Mouse (Mus musculus) thymus, postnatal 14 days (tissue): ENCODE measurements around the gene Ndufaf2.

ENCODE experiments used
- DNase-seq: peaks from one replicate; pipeline ENCODE4 v3.0.0; 2021

Ndufaf2 gene

GRCm38 (mm10) chr13:108158465-108159240 is at the start of gene Ndufaf2, which contains the start of gene Ercc8:
Gene Ndufaf2, minus strand, starts transcription at chr13:108158623.
Gene Ercc8, plus strand, starts transcription at chr13:108158731.
- peak; percentile 97 for DNase-seq

- DNase-seq = no peak
These were observed 49.7 kb upstream of the Ndufaf2 start for GRCm38 (mm10) chr13:108208090-108208489.

- no peak for DNase-seq
These were observed 49.0 kb upstream of the Ndufaf2 start for GRCm38 (mm10) chr13:108207447-108207846.

GRCm38 (mm10) chr13:108204857-108205256 is 46.4 kb upstream of the Ndufaf2 start:
- no peak for DNase-seq

- no peak for DNase-seq
These were observed 37.1 kb upstream of the Ndufaf2 start for GRCm38 (mm10) chr13:108195474-108195873.

- DNase-seq = peak; percentile 59
These were observed 32.8 kb upstream of the Ndufaf2 start for GRCm38 (mm10) chr13:108191074-108191720.

- no peak for DNase-seq
These were observed 29.6 kb upstream of the Ndufaf2 start for GRCm38 (mm10) chr13:108187994-108188393.

GRCm38 (mm10) chr13:108185530-108185929 is 27.1 kb upstream of the Ndufaf2 start:
- no peak for DNase-seq

- no peak for DNase-seq
These were observed 26.4 kb upstream of the Ndufaf2 start for GRCm38 (mm10) chr13:108184743-108185255.

- no peak for DNase-seq
These were observed 22.4 kb upstream of the Ndufaf2 start for GRCm38 (mm10) chr13:108180821-108181220.

- DNase-seq = no peak
These were observed 21.2 kb upstream of the Ndufaf2 start for GRCm38 (mm10) chr13:108179618-108180017.

- DNase-seq = no peak
These were observed 12.1 kb upstream of the Ndufaf2 start for GRCm38 (mm10) chr13:108170511-108170910.

- DNase-seq = peak; percentile 8
These were observed 11.6 kb upstream of the Ndufaf2 start for GRCm38 (mm10) chr13:108170002-108170401.

GRCm38 (mm10) chr13:108164621-108165020 is 6.2 kb upstream of the Ndufaf2 start:
- DNase-seq = no peak

- DNase-seq = no peak
These were observed 5.5 kb upstream of the Ndufaf2 start for GRCm38 (mm10) chr13:108163912-108164311.

GRCm38 (mm10) chr13:108159963-108160362 is 1.5 kb upstream of the Ndufaf2 start:
- DNase-seq = no peak

GRCm38 (mm10) chr13:108159241-108159575 is 785 bp upstream of the Ndufaf2 start:
- DNase-seq = no peak

- peak; percentile 6 for DNase-seq
These were observed 525 bp downstream of the Ndufaf2 start for GRCm38 (mm10) chr13:108157732-108158464.

GRCm38 (mm10) chr13:108157156-108157555 is 1.3 kb downstream of the Ndufaf2 start:
- DNase-seq = no peak

GRCm38 (mm10) chr13:108152650-108153372 is 5.6 kb downstream of the Ndufaf2 start:
- peak; percentile 63 for DNase-seq

GRCm38 (mm10) chr13:108151782-108152181 is 6.6 kb downstream of the Ndufaf2 start:
- peak; percentile 26 for DNase-seq

- no peak for DNase-seq
These were observed 14.3 kb downstream of the Ndufaf2 start for GRCm38 (mm10) chr13:108144086-108144485.
